Mouse (Mus musculus): Measurements from ENCODE around the gene Ltbp2. TPM values are rescaled to one million over a fixed set of nuclear protein-coding genes. Genes with fewer than 3 reads are reported as not detected.

Gene Ltbp2
- polyA plus RNA-seq, 2 experiments = 5.2 to 12.3 TPM

- Histone ChIP-seq H3K9me3 (ENCODE audit: control insufficient read depth, low read length) (no peaks in the 10 kb centered on the region), H3K4me2 (replicated peaks; ENCODE audit: low read depth, low read length, severe bottlenecking) (no peak overlapping the region), H3K4me1 (ENCODE audit: control insufficient read depth, insufficient read depth, low read length) (no peaks in the 10 kb centered on the region), H3K27me3 (ENCODE audit: control insufficient read depth, insufficient read depth, low read length) (no peaks in the 10 kb centered on the region), H3K9ac (ENCODE audit: low read depth, low read length, severe bottlenecking) (no peak overlapping the region), H3K36me3 (ENCODE audit: control insufficient read depth, insufficient read depth, low read length) (no peaks in the 10 kb centered on the region), H3K27ac (replicated peaks; ENCODE audit: low read depth, low read length) (no peak overlapping the region), H3K4me3 (replicated peaks; ENCODE audit: low read length) (no peak overlapping the region)
- 50% methylated on average over 4 of the region's 4 CpGs for WGBS
- TF ChIP-seq POLR2A (IDR thresholded peaks at IDR 0.05; ENCODE audit: borderline replicate concordance, extremely low read depth, insufficient read depth, insufficient read length) = no peak
- DNase-seq (ENCODE audit: low spot score) (no peak), ATAC-seq (ENCODE audit: low FRiP score, low read depth) (no peak)
Observed at GRCm38 (mm10) chr12:84811510-84811909, 64.8 kb downstream of the Ltbp2 start.

GRCm38 (mm10) chr12:84810810-84811209 is 65.5 kb downstream of the Ltbp2 start:
- WGBS = 50% methylated on average over 1 of the region's 1 CpGs
- Histone ChIP-seq H3K9me3 (ENCODE audit: control insufficient read depth, low read length) (no peaks in the 10 kb centered on the region), H3K9ac (ENCODE audit: low read depth, low read length, severe bottlenecking) (no peak overlapping the region), H3K4me2 (replicated peaks; ENCODE audit: low read depth, low read length, severe bottlenecking) (no peak overlapping the region), H3K4me1 (ENCODE audit: control insufficient read depth, insufficient read depth, low read length) (peaks cover 3% of the 10 kb centered on the region; the same call in 1 of the 2 replicates), H3K36me3 (ENCODE audit: control insufficient read depth, insufficient read depth, low read length) (no peaks in the 10 kb centered on the region), H3K27me3 (ENCODE audit: control insufficient read depth, insufficient read depth, low read length) (no peaks in the 10 kb centered on the region), H3K27ac (replicated peaks; ENCODE audit: low read depth, low read length) (no peak overlapping the region), H3K4me3 (replicated peaks; ENCODE audit: low read length) (no peak overlapping the region)
- DNase-seq (ENCODE audit: low spot score) (no peak), ATAC-seq (ENCODE audit: low FRiP score, low read depth) (no peak)
- no peak for TF ChIP-seq POLR2A (IDR thresholded peaks at IDR 0.05; ENCODE audit: borderline replicate concordance, extremely low read depth, insufficient read depth, insufficient read length)

- no peak overlapping the region for H3K4me2 ChIP-seq (replicated peaks; ENCODE audit: low read depth, low read length, severe bottlenecking)
- no peak overlapping the region for H3K4me3 ChIP-seq (replicated peaks; ENCODE audit: low read length)
- no peak for ATAC-seq (ENCODE audit: low FRiP score, low read depth)
- H3K9ac ChIP-seq (ENCODE audit: low read depth, low read length, severe bottlenecking) = no peak overlapping the region
- H3K27me3 ChIP-seq (ENCODE audit: control insufficient read depth, insufficient read depth, low read length) = no peaks in the 10 kb centered on the region
- H3K27ac ChIP-seq (replicated peaks; ENCODE audit: low read depth, low read length) = no peak overlapping the region
- no peak for TF ChIP-seq POLR2A (IDR thresholded peaks at IDR 0.05; ENCODE audit: borderline replicate concordance, extremely low read depth, insufficient read depth, insufficient read length)
- peaks cover 9% of the 10 kb centered on the region; the same call in 1 of the 2 replicates for H3K4me1 ChIP-seq (ENCODE audit: control insufficient read depth, insufficient read depth, low read length)
- no peak for DNase-seq (ENCODE audit: low spot score)
- WGBS = 68% methylated on average over 6 of the region's 6 CpGs
- H3K36me3 ChIP-seq (ENCODE audit: control insufficient read depth, insufficient read depth, low read length) = no peaks in the 10 kb centered on the region
- H3K9me3 ChIP-seq (ENCODE audit: control insufficient read depth, low read length) = no peaks in the 10 kb centered on the region
Observed at GRCm38 (mm10) chr12:84809033-84809432, 67.3 kb downstream of the Ltbp2 start.

GRCm38 (mm10) chr12:84807351-84807750 is 69.0 kb downstream of the Ltbp2 start:
- Histone ChIP-seq H3K4me3 (replicated peaks; ENCODE audit: low read length) (no peak overlapping the region), H3K4me2 (replicated peaks; ENCODE audit: low read depth, low read length, severe bottlenecking) (no peak overlapping the region), H3K9ac (ENCODE audit: low read depth, low read length, severe bottlenecking) (no peak overlapping the region), H3K4me1 (ENCODE audit: control insufficient read depth, insufficient read depth, low read length) (peaks cover 9% of the 10 kb centered on the region; the same call in 1 of the 2 replicates), H3K9me3 (ENCODE audit: control insufficient read depth, low read length) (no peaks in the 10 kb centered on the region), H3K36me3 (ENCODE audit: control insufficient read depth, insufficient read depth, low read length) (no peaks in the 10 kb centered on the region), H3K27me3 (ENCODE audit: control insufficient read depth, insufficient read depth, low read length) (no peaks in the 10 kb centered on the region), H3K27ac (replicated peaks; ENCODE audit: low read depth, low read length) (no peak overlapping the region)
- no peak for ATAC-seq (ENCODE audit: low FRiP score, low read depth)
- no peak for DNase-seq (ENCODE audit: low spot score)
- no peak for TF ChIP-seq POLR2A (IDR thresholded peaks at IDR 0.05; ENCODE audit: borderline replicate concordance, extremely low read depth, insufficient read depth, insufficient read length)
- WGBS = 74% methylated on average over 13 of the region's 13 CpGs

- H3K27ac ChIP-seq (replicated peaks; ENCODE audit: low read depth, low read length) = no peak overlapping the region
- TF ChIP-seq POLR2A (IDR thresholded peaks at IDR 0.05; ENCODE audit: borderline replicate concordance, extremely low read depth, insufficient read depth, insufficient read length) = no peak
- H3K36me3 ChIP-seq (ENCODE audit: control insufficient read depth, insufficient read depth, low read length) = no peaks in the 10 kb centered on the region
- no peak for DNase-seq (ENCODE audit: low spot score)
- 54% methylated on average over 5 of the region's 5 CpGs for WGBS
- peaks cover 9% of the 10 kb centered on the region; the same call in 1 of the 2 replicates for H3K4me1 ChIP-seq (ENCODE audit: control insufficient read depth, insufficient read depth, low read length)
- H3K9me3 ChIP-seq (ENCODE audit: control insufficient read depth, low read length) = no peaks in the 10 kb centered on the region
- no peak overlapping the region for H3K9ac ChIP-seq (ENCODE audit: low read depth, low read length, severe bottlenecking)
- no peak overlapping the region for H3K4me3 ChIP-seq (replicated peaks; ENCODE audit: low read length)
- H3K4me2 ChIP-seq (replicated peaks; ENCODE audit: low read depth, low read length, severe bottlenecking) = no peak overlapping the region
- no peak for ATAC-seq (ENCODE audit: low FRiP score, low read depth)
- no peaks in the 10 kb centered on the region for H3K27me3 ChIP-seq (ENCODE audit: control insufficient read depth, insufficient read depth, low read length)
Observed at GRCm38 (mm10) chr12:84806726-84807125, 69.6 kb downstream of the Ltbp2 start.

- no peaks in the 10 kb centered on the region for H3K9me3 ChIP-seq (ENCODE audit: control insufficient read depth, low read length)
Observed at GRCm38 (mm10) chr12:84806010-84806409, 70.3 kb downstream of the Ltbp2 start.

More at GRCm38 (mm10) chr12:84806010-84806409, 70.3 kb downstream of the Ltbp2 start:
- Histone ChIP-seq H3K27me3 (ENCODE audit: control insufficient read depth, insufficient read depth, low read length) (no peaks in the 10 kb centered on the region), H3K9ac (ENCODE audit: low read depth, low read length, severe bottlenecking) (no peak overlapping the region), H3K4me1 (ENCODE audit: control insufficient read depth, insufficient read depth, low read length) (peaks cover 9% of the 10 kb centered on the region; the same call in 1 of the 2 replicates), H3K27ac (replicated peaks; ENCODE audit: low read depth, low read length) (no peak overlapping the region), H3K36me3 (ENCODE audit: control insufficient read depth, insufficient read depth, low read length) (no peaks in the 10 kb centered on the region), H3K4me2 (replicated peaks; ENCODE audit: low read depth, low read length, severe bottlenecking) (no peak overlapping the region), H3K4me3 (replicated peaks; ENCODE audit: low read length) (no peak overlapping the region)
- no peak for DNase-seq (ENCODE audit: low spot score)
- TF ChIP-seq POLR2A (IDR thresholded peaks at IDR 0.05; ENCODE audit: borderline replicate concordance, extremely low read depth, insufficient read depth, insufficient read length) = no peak
- 59% methylated on average over 1 of the region's 1 CpGs for WGBS
- ATAC-seq (ENCODE audit: low FRiP score, low read depth) = no peak
